Mouse (Mus musculus) T-helper 17 cell (primary cell): Measurements from ENCODE around the gene Sncg.

ENCODE experiments used
- in situ Hi-C, 2 experiments: fragments of 300-600 bp; cut with MboI, MseI; formaldehyde crosslinking; loops; 1 replicate in 1 of 2; 2 replicates in 1 of 2; pipeline ENCODE4 v1.15.1; 2025; ENCODE audit warnings: high pct_unique_total_duplicates in 2 of 2

The Sncg gene

DNA sequence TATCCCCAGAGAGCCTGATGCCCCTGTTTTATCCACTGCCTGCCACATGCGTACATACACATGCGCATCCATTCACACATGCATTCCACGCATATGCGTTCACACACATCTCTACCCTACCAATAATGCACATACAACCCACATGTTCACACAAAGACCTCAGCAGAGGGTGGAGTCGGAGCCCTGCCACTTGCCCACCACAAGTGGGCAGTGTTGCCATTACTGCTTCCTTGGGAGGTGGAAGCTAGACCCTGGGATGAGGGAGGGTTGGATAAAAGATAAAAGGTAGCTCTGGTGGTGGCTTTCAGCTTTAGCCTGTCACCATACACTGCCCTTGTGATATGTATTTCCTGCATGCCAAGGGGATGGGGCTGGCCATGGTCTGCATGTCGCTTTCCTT is 1.9 kb downstream of the Sncg start:
- in situ Hi-C loops: loop anchor here in 1 of 2 experiments (25.0 kb wide), 1 partner anchor 285 kb away; the partner anchor contains the start of gene Anxa8

DNA sequence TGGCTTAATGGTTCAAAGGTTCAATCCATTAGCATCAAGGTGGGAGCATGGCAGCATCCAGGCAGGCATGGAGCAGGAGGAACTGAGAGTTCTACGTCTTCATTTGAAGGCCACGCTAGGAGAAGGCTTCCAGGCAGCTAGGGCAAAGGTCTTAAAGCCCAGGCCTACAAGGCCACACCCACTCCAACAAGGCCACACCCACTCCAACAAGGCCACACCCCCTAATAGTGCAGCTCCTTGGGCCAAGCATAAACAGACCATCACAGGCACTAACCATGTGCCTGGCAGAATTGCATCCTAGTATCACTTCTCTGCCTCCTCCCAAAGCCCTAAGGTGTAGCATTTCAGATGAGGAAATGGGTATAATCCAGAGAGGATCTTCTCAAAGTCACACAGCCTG is 2.8 kb downstream of the Sncg start:
- in situ Hi-C loops: loop anchor here in 1 of 2 experiments (25.0 kb wide), 1 partner anchor 284 kb away; the partner anchor contains the start of gene Anxa8

DNA sequence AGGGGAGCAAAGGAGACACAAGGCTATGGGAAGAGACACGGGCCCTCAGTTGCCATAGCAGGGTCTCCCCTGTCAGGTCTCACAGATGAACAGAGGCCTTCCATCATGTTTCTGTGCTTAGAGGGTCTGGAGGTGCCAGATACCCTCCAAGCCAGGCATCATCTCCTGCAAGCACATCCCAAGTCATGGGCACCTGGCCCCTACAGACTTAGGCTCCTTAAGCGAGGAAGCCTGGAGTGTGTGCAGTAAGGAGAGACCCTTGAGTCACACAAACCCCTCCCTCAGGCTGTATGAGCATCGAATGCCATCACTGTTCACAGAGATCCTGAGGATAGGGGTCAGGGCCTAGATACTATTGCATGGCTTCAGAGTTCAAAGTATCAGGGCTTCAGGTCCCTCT is 3.7 kb downstream of the Sncg start:
- in situ Hi-C loops: loop anchor here in 1 of 2 experiments (25.0 kb wide), 1 partner anchor 284 kb away; the partner anchor contains the start of gene Anxa8

DNA sequence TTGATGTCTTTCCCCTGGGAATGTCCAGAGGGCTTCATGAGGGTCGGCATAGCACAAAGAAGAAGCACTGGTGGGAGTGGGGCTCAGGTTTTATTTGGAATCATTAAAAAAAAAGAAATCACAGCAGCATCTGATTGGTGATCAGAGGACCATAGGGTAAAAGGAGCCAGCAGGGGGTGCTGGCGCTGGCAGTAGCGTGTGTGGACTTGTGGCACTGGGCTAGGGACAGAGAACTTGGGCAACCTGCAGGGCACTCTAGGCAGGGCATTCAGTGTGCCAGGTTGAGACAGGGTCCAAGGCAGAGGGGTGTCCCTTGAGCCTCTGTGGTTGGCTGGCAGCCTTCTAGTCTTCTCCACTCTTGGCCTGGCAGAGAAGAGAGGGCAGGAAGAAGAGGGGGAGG is 4.4 kb downstream of the Sncg start:
- in situ Hi-C loops: loop anchor here in 1 of 2 experiments (25.0 kb wide), 1 partner anchor 283 kb away; the partner anchor contains the start of gene Anxa8

DNA sequence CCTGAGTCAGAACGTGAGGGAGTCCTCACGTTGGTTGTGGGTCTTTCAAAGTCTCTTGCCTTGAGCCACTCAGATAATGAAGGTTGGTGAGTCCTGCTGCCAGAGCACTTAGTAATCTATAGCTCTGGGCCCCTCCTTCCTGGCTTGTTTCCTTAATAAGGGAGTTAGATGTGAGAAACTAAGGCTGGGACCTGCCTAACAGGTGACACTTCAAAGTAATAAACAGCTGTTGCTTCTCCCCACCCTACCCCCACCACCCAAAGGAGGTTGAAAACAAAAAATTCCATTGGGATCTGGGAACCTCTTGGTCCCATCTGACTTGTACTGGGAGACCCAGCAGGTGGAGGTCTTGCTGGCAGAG is 9.5 kb downstream of the Sncg start:
- in situ Hi-C loops: loop anchor here in 1 of 2 experiments (25.0 kb wide), 1 partner anchor 278 kb away; the partner anchor contains the start of gene Anxa8

DNA sequence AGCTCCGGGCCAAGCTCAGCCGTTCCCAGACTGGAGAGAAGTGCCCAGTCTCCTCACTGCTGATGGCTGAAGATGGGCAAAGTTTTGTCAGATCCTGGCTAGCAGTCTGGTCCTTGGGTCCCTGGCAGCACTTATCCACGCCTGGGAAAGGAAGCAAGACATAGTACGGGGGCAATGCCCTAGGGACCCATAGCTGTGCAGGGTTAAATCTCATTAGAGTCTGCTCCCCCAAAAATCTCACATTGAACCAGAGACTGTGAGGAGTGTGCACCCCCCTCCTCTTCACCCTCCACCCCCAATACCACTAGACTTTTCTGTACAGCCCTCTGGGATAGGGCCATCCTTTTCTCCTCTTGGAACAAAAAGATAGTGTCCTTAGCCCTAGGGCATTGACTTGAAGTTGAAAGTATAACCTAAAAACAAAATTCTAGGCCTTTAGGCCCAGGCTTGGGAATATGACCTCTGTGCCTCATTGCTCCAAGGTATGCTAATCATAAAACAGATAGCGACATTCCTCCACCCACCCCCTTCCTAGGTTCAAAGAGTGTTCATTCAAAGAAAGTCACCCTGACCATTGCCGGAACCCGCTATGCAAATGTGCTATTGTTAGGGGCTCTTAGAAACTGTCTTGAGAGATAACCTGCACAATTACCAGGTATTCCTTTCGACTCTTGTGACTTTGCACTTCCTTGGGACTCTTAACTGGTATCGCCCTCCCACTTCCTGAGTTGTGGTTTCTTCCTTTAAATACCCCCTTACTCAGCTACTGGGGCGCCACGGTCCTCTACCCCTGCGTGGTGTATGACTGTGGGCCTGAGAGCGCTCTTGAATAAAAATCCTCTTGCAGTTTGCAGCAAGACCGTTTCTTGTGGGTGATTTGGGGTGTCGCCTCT is 10.1 kb downstream of the Sncg start:
- in situ Hi-C loops: loop anchor here in 1 of 2 experiments (25.0 kb wide), 1 partner anchor 277 kb away; the partner anchor contains the start of gene Anxa8

DNA sequence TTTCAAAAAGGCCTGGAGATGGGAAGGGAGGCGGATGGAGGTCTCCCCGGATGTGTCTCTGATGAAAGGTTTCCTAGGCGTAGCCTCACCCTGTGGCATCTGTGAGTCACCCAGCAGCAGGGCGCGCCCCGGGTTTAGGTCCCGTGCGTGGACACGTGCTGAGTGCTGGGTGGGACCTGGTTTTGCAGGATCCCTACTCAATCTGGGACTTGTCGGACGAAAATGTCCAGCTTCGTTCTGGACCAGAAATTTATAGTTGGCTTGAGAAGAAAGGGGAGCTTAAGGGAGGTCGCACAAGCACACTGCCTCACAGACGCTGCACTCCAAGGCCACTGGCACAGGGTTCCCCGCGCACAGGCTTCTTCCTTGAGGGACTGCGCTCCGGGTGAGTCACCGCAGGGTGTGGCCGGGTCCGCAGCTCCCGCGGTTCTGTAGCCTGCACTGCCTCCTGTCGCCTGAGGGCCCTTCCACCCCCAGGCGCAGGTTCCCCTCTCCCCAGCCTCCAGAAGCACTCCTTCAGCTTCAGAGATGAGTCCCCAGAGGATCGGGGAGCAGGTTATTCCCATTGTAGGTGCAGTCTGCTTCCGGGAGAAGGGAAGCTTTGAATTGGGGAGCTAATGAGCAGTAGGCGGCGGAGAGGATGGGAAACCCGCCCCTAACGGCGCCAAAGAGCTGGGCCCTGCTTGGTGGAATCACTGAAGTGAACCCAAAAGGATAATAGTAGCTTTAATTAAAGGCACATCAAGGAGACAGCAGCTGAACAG is 10.9 kb downstream of the Sncg start:
- in situ Hi-C loops: loop anchor here in 1 of 2 experiments (25.0 kb wide), 1 partner anchor 276 kb away; the partner anchor contains the start of gene Anxa8

DNA sequence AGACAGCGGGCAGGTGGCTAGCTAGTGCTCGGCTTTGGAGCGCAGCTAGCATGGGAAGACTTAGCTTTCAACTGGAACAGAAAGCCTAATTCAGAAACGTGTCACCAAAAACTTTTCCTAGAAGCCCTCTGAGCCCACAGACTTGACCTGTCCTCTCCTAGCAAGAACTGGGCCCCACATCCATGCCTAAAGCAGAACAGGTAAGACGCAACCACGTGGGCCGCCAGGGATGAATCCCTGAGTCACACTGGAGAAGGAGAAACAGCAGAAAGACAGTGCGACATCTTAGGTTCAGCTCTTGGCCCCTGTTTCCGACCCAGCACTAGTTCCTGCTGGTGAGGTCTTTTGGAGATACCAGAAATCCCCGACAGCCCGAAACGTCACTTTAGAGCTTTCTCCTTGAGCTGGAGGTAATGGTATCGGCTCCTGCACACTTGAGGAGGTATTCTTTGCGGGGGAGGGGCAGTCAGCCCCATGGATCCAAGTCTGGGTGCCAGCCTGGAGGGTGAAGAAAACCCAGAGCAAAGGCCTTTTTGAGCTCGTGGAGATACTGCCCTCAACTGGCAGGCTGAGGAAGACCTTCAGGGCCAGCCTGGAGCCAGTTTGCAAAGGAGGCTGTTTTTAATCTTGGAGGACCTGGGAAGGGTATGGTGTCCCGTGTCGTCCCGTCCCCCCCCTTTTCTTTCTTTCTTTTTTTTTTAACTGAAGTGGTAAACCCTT is 11.7 kb downstream of the Sncg start:
- in situ Hi-C loops: loop anchor here in 1 of 2 experiments (25.0 kb wide), 1 partner anchor 276 kb away; the partner anchor contains the start of gene Anxa8

DNA sequence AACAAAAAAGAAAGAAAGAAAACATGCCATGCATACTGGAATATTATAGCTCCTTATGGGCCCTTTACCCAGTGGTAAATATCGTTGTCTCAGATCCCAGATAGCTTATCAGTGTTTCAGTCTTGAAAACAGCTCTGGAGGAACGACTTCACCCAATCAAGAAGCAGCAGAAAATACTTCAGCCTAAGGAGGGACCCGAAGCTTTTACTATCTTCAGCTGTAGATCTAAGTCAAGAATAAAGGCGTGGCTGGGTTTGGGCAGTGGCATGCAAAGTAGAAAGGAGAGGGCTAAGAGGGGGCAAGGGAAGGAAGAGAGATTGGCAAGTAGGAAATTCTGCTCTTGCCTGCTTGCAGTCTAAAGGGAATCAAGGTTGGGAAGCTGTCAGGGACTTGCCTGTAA is 12.5 kb downstream of the Sncg start:
- in situ Hi-C loops: loop anchor here in 1 of 2 experiments (25.0 kb wide), 1 partner anchor 275 kb away; the partner anchor contains the start of gene Anxa8

DNA sequence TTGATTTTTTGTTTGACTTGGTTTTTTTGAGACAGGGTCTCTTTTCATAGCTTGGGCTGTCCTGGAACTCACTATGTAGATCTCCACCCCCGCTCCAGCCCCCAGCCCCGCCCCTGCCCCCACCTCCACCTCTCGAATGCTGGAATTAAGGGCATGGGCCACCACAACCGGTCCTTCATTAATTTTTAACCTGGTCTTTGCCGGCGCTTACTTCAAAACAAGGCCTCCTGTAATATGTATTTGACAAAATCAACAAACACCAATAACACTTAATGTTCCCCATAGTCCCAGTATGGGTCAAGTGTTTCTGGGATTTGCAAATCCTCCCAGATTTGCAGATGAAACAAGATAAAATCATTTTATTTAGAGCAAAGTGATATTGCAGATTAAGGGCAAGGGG is 14.3 kb downstream of the Sncg start:
- in situ Hi-C loops: loop anchor here in 1 of 2 experiments (25.0 kb wide), 1 partner anchor 273 kb away; the partner anchor contains the start of gene Anxa8

DNA sequence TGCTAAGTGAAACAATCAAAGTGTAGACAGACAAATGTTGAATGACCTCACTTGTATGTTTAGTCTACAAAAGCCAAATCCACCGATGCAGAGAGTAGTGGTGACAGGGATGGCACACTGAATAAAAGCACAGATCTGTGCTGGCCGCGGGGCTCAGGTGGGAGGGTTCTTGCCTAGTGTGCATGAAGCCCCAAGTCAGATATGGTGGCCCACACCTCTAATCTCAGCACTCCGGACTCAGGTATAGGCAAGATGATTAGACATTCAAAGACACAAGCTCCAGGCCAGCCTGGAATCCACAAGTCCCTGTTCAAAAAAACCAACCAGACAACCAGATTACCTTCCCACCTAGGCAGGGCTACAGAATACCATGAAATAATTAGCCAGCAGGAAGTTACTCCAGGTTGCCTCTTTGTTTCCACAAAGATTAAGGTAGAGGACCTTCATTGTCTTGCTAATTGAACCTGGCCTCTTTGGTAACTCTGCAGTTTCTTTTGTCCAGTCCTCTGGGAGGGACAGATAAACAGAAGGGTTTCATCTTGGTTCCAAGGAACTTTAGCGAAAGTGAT is 14.8 kb downstream of the Sncg start:
- in situ Hi-C loops: loop anchor here (5.0 to 25.0 kb wide), 2 partner anchors 87 to 272 kb away; partner anchors contain the start of gene Anxa8 (in 1 of the 2)

DNA sequence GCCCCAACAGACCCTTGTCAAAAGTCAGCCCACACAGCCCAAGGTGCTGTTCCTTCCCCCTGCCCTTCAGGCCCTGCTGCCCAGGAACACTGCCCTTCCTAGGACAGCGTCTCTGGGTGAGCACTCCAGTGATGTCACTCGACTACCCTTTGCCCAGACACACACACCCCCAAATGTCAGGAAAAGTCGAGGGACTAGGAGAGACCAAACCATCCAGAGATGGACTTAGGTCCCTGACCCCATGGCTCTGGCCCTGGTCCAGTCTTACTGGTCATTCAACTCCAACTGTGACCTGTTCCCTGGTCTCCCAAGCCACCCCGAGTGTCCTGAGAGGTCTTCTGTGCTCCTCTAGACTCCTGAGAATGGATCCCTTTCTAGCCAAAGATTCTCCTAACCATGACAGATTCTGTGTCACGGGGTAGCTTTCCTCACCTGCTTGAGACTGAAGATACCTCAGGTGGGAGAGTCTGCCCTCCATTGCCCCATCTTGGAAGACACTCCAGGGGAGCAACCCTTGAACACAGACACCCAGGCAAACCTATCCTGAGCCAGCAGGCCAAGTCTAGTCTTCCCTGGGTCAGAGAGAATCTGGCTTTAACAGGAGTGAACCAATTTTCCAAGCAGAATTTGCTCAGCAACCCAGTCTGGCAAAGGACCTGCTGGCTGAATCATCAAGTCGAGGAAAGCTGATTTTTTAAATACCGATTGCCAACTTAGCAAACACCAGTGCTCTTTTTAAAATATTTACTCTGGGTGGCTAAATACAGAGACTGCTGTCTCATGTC is 16.7 kb downstream of the Sncg start:
- in situ Hi-C loops: loop anchor here (5.0 to 25.0 kb wide), 2 partner anchors 86 to 271 kb away; partner anchors contain the start of gene Anxa8 (in 1 of the 2)

DNA sequence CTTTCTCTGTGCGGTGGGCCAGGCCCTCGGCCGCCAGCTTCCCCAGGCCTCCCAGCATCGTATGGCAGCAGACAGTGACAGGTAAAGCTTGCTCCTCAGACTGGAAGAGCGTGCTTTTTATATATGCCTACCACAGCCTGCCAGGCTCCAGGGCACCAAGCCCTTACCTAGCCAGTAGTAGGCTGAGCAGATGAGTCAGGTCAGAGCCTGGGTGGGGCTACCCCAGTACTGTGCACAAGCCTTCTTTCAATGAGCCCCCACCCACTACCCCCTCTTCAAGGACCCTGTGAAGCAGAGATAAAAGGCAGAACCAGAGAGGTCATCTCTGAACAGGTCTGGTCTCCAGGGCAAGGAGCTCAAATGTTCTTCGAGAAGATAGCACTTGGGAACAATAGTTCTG is 19.3 kb downstream of the Sncg start, which contains the start of gene Fam25c:
Fam25c (minus strand) TSS at position 133 of the 400 bp plus-strand sequence.
- in situ Hi-C loops: loop anchor here (5.0 to 25.0 kb wide), 2 partner anchors 83 to 268 kb away; partner anchors contain the start of gene Anxa8 (in 1 of the 2)

DNA sequence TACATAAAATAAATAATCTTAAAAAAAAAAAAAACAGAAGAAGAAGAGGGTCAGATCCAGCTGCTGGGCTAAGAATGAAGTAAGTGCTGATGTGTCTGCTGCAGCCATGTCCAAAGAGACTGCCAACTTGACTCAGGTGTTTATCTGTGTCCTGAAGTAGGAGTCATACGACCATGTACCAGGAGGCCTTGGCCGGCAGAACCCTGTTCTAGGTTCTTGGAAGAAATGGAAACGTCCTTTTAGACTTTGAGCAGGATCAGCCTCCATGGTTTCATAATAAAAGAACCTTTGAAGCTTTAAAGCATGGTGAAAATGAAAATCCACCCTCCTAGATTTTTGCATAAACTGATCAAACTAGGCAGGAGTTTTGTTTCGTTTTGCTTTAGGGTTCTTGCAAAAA is 20.1 kb downstream of the Sncg start:
- in situ Hi-C loops: loop anchor here in 1 of 2 experiments (25.0 kb wide), 1 partner anchor 267 kb away; the partner anchor contains the start of gene Anxa8

DNA sequence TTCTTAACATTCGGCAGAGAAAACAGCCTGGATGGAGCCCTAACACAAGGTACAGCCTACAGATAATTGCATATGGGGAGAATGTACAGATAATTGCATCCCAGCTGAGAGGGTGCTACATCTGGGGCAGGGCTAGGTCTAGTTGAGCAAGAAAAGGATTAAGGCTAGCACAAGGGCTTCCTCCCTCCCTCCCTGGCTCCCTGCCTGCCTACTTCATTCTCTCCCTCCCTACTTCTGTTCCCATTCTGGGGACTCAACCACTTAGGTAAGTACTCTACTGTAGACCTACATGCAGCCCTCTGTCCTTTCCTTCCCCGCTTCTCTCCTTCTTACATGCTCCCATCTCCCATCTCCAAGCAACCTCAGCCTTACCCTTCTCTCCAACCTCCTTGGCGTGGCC is 21.3 kb downstream of the Sncg start:
- in situ Hi-C loops: loop anchor here in 1 of 2 experiments (25.0 kb wide), 1 partner anchor 266 kb away; the partner anchor contains the start of gene Anxa8

DNA sequence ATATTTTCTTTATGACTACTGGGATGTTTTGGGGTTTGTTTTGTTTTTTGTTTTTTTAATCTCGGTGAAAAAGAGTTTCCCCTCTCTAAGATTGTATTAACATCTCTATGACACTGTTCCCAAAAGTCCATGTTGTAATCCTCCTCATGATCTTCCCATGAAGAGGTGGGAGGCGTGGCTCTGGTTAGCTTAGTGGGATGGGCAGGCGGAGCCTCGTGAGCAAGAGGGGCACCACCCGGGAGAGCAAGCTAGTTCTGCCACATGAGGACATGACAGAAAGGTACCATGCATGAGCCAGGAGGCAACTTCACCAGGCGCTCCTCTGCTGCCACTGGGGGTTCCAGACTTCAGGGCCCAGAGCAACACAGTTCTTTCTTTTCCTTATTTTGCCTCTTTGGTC is 22.1 kb downstream of the Sncg start:
- in situ Hi-C loops: loop anchor here in 1 of 2 experiments (25.0 kb wide), 1 partner anchor 265 kb away; the partner anchor contains the start of gene Anxa8

DNA sequence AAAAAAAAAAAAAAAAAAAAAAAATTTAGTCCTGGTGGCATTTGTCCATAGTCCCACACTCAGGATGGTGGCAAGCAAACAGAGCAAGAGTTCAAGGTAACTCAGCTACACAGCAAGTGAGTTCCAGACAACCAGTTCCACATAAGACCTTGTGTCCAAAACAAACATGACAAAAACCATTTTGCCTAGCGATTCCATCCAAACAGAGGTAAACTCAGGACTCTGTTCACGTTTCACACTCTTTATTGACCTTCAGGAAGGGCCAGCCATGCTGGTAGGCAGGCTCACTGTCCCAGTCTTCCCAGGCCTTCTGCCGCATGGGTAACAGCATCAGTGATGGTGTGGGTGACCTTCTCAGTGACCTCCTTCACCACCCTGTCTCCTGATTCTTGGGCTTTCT is 22.9 kb downstream of the Sncg start:
- in situ Hi-C loops: loop anchor here in 1 of 2 experiments (25.0 kb wide), 1 partner anchor 264 kb away; the partner anchor contains the start of gene Anxa8

DNA sequence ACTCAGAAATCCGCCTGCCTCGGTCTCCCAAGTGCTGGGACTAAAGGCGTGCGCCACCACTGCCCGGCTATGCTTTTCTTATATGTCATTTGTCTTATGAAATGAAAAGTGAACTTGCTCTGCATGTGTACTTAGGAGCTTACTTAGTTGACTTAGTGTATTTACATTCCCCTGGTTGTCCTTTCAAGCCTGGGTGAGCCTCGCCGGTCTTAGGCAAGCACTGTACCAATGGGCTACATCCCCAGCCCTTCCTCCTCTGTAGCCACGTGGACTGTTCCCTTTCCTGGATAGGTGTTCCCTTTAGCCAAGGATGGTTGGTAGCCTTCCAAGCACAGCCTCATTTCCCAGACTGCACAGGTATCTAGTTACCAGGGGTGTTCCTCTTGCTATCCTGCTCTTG is 25.6 kb downstream of the Sncg start:
- in situ Hi-C loops: no loop called here

DNA sequence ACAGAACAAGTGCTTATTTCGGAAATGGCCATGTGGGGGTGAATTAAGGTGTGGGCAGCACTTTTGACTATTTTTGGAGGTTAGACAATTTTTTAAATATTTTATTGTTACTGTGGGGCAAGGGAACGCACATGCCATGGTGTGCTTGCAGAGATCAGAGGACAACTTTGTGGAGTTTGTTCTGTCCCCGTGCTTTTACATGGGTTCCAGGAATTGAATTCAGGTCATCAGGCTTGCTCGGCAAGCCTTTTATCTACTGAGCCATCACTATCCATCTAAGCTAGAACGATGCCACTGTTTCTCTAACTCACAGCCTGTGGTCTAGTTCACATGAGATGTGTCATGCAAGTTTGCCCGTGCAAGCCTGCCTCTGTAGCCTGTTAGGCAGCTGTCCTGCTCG is 26.3 kb downstream of the Sncg start:
- in situ Hi-C loops: no loop called here
